Mouse (Mus musculus): Measurements from ENCODE around the gene Cers3.

The Cers3 gene

DNA sequence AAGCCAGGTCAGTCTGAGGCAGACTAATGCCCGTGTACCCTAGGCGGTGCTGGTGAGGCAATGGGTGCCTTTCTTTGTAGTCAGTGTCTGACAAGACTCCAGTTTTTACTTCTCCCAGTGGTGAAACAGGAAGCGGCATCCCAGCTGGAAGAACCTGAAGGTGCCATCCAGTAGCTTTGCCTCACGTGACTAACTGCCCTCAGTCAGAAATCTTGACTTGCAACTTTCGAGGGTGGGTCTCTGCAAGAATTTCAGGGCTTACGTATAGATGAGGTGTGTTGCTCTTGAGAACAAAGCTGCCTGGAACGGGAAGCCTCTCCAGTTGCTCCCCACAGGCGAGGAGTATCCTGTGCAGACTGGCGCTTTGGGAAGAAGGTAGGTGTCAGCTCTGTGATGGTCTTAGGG, at the start of gene Cers3:
TSS of gene Cers3 (plus strand) at position 128 of the 405 bp plus-strand sequence.
- no peak for DNase-seq (ENCODE audit: low spot score in 2 of 2)

GRCm38 (mm10) chr7:66694467-66694866, 48.8 kb upstream of the Cers3 start:
- no peak for DNase-seq (ENCODE audit: low spot score in 2 of 2)

DNA sequence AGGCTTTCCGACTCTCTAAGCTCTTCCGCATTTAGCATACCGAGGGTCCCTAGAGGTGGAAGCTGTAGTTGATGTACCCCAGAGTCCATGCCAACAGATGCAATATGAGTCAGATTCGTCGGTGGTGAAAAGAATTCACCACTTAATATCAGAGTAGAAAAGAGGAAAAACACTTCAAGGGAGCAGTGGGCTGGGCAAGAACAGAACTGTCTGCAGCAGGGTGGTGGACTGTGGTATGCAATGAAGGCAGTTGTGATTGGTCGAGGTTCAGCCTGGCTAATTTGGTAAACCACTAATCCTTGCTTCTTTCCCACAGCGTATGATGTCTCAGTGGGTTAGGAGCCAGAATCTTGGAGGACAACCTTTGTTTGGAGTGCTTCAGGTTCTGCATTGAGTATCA, 40.6 kb upstream of the Cers3 start:
- DNase-seq (ENCODE audit: low spot score in 2 of 2), result no peak

- no peak for DNase-seq (ENCODE audit: low spot score in 2 of 2)
Measured at GRCm38 (mm10) chr7:66704631-66705030, 38.7 kb upstream of the Cers3 start.

DNA sequence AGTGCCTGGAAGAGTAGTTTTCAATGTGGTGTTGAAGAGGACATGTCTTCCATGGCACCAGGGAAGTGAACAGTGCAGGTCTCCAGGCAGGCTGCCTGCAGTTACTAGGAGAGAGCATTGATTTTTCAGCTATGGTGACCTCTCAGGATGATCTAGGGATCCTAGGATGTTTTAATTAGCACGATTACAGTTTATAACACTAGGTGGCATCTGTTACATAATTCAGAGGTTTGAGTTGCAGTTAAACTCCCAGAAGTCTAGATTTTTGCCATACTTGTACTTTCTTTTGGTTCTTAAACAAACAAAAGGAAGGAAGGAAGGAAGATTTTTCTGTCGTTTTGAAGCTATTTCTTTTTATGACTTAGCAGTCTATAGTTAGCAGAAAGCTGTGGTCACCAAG, 32.1 kb upstream of the Cers3 start:
- no peak for DNase-seq (ENCODE audit: low spot score in 2 of 2)

DNA sequence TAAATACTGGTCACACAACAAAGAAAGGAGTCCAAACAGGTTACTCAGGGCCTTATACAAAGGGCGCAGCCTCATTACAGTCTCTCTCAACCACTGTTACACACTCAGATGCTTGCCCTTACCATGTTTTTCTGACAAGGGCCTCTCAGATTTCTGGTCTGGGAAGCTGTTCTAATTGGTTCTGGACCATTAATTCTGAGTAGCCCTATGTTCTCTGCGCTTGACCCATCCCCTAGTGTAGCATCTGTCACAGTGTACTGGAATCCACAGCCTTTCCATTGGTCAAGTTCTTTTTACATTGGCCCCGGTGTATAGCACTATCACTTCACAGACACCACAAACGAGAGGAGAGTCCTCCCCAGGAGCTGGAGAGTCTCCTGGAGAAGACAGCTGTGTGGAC, 18.8 kb upstream of the Cers3 start:
- DNase-seq (ENCODE audit: low spot score in 2 of 2), result no peak

DNA sequence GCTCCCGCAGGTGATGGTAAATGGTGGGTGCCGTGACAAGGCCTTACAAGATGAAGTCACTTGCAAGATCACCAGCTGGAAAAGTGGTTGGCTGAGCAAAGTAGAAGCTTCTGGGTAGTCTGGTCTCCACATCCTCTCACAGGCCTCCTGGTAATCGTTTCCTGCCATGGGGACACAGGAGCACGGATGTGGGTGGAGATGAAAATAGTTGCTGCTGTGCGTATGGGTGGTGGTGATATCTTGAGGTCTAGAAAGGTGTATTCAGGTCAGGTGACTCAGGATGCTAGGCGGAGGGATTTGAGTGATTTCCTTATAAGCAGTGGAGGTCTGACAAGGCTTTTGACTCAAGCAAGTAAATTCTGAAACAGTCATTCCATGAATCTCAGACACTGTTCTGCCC, 18.4 kb upstream of the Cers3 start:
- DNase-seq (ENCODE audit: low spot score in 2 of 2), result no peak

DNA sequence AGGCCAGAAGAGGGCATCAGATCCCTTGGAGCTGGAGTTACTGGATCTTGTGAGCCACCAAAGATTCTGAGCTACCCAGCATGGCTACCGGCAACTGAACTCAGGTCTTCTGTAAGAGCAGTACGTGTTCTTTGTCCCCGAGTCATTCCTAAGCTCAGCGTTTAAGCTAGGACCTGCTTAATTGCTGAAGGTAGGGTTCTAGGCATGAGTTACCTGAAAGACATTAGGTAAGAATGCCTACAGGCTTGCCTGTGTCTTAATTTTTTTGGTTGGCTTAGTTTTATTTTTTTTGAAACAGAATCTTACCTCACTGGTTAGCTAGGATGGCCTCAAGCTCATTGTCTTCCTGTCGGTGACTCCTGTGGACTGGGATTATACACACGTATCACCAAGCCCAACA, 15.2 kb upstream of the Cers3 start:
- DNase-seq (ENCODE audit: low spot score in 2 of 2), result no peak

DNA sequence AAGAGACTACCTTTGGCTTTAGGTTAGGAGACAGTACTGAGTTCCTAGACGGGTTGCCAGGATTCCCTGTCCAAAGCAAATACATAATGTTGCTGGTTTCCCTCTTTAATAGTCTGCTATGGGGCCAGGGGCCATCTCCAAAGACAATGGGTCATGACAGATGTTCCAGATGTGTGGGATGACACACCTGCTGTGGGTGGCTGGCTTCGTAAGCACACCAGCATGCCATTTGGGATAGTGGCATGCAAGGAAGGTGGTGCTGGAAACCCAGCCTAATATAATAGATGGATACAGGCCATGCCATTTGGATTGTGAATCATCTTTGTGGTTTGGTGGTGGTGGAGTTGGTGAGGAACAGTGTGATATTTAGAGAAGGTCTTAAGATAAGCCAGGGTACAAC, 14.1 kb upstream of the Cers3 start:
- DNase-seq (ENCODE audit: low spot score in 2 of 2), result no peak

- no peak for DNase-seq (ENCODE audit: low spot score in 2 of 2)
Measured at GRCm38 (mm10) chr7:66733431-66733830, 9.9 kb upstream of the Cers3 start.

GRCm38 (mm10) chr7:66733882-66734281, 9.4 kb upstream of the Cers3 start:
- DNase-seq (ENCODE audit: low spot score in 2 of 2), result no peak

DNA sequence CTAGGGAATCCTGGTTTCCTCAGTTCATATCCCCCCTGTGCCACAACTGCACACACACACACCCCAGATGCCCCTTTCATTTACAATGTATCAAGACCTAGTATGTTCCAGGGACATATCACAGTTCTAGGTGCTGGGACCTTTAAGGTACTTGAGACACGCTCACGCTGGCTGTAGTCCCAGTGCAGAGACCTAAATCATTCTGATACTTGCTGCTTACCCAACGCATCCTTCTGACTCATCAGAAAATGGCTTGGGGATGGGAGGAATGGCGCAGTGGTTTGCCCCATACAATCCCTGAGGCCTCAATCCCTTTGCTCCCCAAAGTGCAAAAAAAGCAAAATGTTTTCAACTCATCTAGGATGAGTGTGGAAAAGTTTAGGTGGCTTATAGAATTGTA, 8.8 kb upstream of the Cers3 start:
- DNase-seq (ENCODE audit: low spot score in 2 of 2), result no peak

DNA sequence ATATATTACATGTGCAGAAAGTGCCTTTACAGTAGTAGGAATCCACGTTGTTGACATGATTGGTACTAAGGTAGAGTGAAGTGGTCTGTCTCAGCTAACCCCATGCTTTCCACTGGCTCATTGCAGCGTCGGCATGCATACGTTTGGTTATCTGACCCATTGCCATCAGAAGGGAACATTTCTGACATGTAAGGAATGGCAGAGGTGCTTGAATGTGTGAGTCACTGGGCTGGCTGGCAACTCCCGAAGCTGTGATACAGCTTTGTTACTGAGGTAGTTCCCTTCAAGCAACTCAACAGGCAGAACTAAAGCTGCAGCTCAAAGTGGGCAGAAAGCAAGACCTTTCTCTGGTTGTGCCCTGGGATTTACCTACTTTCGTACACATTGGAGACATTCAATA, 8.3 kb upstream of the Cers3 start:
- no peak for DNase-seq (ENCODE audit: low spot score in 2 of 2)

DNA sequence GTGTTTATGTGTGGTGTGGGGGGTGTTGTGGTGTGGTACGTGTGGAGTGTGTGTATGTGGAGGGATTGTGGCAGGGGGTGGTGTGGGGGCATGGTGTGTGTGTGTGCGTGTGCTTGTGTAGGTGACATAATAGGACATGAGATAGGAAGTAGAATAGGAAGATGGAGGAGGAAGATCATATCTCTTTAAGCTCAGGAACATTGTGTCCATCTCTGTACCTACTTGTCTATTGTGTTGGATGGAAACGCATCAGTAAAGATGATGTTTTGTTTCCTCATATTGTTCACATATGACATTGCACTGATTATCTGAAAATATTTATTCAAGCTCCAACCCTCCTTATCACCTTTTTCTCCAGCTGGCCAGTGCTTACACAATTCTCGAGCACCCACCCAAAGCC, 5.9 kb upstream of the Cers3 start:
- no peak for DNase-seq (ENCODE audit: low spot score in 2 of 2)

DNA sequence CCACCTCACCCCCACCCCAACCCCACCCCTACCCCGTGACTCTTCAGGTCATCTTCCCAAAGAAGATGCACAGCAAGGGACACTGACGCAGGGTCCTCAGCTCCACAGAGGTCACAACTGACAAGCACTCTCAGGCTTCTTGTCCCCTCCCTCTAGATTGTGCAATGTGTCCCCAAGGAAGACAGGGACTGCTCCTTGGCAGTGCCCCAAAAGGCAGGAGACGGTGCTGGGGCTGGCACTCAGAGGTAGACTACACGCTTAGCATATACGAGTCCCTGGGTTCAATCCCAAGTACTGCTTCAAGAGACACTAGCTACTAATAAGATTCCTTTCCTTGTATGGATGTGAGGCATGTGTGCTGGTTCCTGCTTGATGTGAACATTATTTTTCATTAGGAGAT, 2.3 kb upstream of the Cers3 start:
- no peak for DNase-seq (ENCODE audit: low spot score in 2 of 2)

DNA sequence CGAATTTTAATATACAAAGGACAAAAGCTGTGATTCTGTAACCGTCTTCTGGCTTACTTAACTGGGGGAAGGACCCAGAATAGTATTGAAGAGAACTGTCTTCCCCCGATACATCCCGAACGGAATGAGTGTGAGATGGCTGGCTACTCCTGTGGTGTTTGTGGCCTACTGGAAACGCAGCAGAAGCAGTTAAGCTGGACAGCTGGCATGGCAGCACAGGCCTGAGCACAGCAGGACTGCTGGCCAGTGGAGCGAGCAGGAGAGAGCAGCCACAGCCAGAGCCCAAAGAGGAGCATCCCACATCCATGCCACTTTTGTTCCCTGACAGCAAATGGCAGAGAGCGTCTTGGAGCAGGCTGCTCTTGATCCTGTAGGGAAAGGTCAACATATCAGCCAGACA, 1.9 kb upstream of the Cers3 start:
- no peak for DNase-seq (ENCODE audit: low spot score in 2 of 2)

DNA sequence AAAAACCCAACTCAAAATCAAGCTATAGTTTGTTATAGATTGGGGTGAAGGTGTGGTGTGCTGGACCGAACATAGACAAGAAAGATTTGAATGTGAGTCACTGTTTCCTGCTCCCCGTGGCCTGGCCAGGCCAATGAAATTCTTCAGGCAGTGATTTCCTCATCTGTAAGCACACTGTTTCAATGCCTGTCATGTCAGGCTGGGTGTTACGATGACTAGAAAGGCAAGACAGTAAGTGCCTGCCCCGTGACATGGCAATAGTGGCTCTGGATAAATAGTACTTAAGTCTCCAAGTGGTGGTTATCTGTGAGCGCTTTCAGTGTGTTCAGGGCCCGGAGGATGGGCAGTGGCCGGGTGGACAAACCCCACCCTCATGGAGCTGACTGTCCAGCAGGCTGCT, 3.7 kb downstream of the Cers3 start:
- DNase-seq (ENCODE audit: low spot score in 2 of 2), result no peak

GRCm38 (mm10) chr7:66749998-66750397, 6.7 kb downstream of the Cers3 start:
- no peak for DNase-seq (ENCODE audit: low spot score in 2 of 2)

GRCm38 (mm10) chr7:66753816-66754215, 10.5 kb downstream of the Cers3 start:
- DNase-seq (ENCODE audit: low spot score in 2 of 2), result no peak

DNA sequence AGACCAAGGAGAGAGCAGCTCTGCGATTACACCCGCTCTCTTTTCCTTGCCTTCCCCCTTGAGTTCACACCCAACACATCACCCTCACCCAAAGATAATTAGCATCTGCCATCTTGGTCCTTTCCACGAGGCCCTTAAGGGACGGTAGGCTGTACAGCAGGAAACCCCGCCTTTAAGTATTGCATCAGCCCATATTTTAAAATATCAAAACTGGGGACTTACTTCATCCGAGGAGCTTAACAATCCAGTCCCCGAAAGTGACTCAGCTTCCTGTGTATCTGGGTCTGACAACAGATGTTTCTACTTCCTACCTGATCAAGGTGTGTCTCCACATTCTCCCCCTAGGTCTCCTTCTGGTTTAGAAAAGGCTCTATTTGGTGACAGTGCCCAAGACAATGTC, 12.3 kb downstream of the Cers3 start:
- no peak for DNase-seq (ENCODE audit: low spot score in 2 of 2)

DNA sequence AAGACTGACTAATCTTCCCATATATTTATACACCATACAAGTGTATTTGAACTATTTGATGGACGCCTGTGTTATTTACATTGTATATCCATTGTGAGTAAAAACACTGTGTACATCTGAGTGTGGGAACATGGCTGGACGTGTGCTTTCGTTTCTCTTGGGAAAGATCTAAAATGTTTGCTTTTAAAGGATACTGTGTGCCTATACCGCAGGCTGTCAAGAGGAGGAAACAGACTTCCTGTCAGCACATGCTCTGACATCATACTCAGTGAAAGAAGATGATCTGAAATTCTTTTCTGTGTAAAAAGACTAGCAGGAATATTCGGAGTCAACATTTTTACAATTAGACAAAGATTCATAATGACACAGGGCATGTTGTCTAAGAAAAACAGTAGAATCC, 26.6 kb downstream of the Cers3 start:
- DNase-seq (ENCODE audit: low spot score in 2 of 2), result no peak

DNA sequence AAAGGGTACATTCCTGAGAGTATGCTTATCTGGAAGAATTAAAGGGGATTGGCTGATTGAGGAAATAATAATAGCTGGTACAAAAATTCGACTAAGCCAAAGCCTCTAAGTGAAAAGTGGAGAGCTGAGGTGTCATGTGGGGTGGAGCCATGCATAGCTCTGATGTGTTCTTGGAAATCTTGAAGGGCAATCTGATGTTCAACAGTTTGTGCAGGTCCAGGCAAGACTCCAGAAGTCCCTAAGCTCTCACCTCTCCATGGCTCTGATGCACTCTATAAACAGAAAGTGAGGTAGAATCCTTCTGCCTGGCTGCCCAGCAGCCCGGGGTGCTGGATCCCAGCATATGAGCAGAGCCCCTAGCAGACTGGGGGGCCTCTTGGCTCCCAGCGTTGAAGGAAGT, 27.4 kb downstream of the Cers3 start:
- no peak for DNase-seq (ENCODE audit: low spot score in 2 of 2)

DNA sequence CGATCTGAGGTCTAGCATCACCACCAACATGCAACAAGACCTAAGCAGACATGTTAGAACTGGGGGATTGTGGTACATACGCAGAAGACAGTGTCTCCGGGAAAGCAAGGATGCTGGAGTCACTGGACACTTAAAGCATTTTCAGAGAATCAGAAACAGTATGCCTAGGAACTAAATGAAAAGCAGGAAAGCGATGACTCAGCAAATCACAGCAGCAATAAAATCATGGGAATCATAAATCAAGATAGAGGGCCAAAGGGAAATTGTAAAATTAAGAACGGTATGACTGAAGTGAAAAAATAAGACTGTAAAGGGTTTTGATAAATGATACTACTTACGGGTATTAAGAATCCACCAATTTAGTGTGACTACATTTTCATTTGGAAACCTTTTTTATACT, 27.9 kb downstream of the Cers3 start:
- no peak for DNase-seq (ENCODE audit: low spot score in 2 of 2)

GRCm38 (mm10) chr7:66779411-66779810, 36.1 kb downstream of the Cers3 start:
- DNase-seq (ENCODE audit: low spot score in 2 of 2), result no peak
